In genomic region chr14:61344590-61344989, GRCm38 (mm10) we compare ENCODE assay signal across 28 mouse cellular contexts. TPM values are rescaled to one million over a fixed set of nuclear protein-coding genes. Genes with fewer than 3 reads are reported as not detected.
DNase-seq lines count a peak whose midpoint lies in the region; ATAC-seq and TF ChIP-seq lines count a peak whose summit lies in the region.
"Had no signal": no experiment of that assay in that cellular context is flagged by ENCODE, and none has a peak within 500 bp of the region (broad histone marks: within the 10 kb centered on the region; RNA-seq: fewer than 3 reads in every experiment).

No protein-coding gene starts in this region.

- H3K36me3 ChIP-seq in stomach, embryonic 14.5 days (ENCODE audit: control insufficient read depth, insufficient read depth, low read length) = no peaks in the 10 kb centered on the region
- H3K36me3 ChIP-seq: embryonic facial prominence, embryonic 12.5 days; forebrain, embryonic 15.5 days; heart, embryonic 12.5 days; hindbrain, embryonic 10.5 days; hindbrain, embryonic 15.5 days; limb, embryonic 13.5 days; lung, embryonic 15.5 days; midbrain, embryonic 10.5 days had no signal

- TF ChIP-seq CTCF in cerebellum, adult 2 months (IDR thresholded peaks at IDR 0.05; ENCODE audit: borderline replicate concordance, insufficient read depth, low read depth, low read length) = no peak

- H3K9ac ChIP-seq in stomach, embryonic 14.5 days (replicated peaks; ENCODE audit: low read depth, low read length) = no peak overlapping the region
- H3K9ac ChIP-seq: embryonic facial prominence, embryonic 12.5 days; forebrain, embryonic 15.5 days; heart, embryonic 12.5 days; hindbrain, embryonic 15.5 days; limb, embryonic 13.5 days; lung, embryonic 15.5 days had no signal

- no peak overlapping the region for H3K4me3 ChIP-seq in stomach, embryonic 14.5 days (ENCODE audit: low read depth, low read length)
- no peak overlapping the region for H3K4me3 ChIP-seq in cerebellum, adult 2 months (replicated peaks; ENCODE audit: insufficient read depth, low read depth, low read length)
- H3K4me3 ChIP-seq: embryonic facial prominence, embryonic 12.5 days; forebrain, embryonic 15.5 days; heart, embryonic 12.5 days; hindbrain, embryonic 10.5 days; hindbrain, embryonic 15.5 days; limb, embryonic 13.5 days; lung, embryonic 15.5 days; midbrain, embryonic 10.5 days had no signal

- H3K4me1 ChIP-seq in stomach, embryonic 14.5 days (ENCODE audit: control insufficient read depth, insufficient read depth, low read length) = no peaks in the 10 kb centered on the region
- H3K4me1 ChIP-seq in cerebellum, adult 2 months (ENCODE audit: control insufficient read depth, insufficient read depth, low read length) = no peaks in the 10 kb centered on the region
- H3K4me1 ChIP-seq: embryonic facial prominence, embryonic 12.5 days; forebrain, embryonic 15.5 days; hindbrain, embryonic 15.5 days; limb, embryonic 13.5 days; lung, embryonic 15.5 days; midbrain, embryonic 10.5 days had no signal

- DNase-seq in ovary, postnatal 36 days (ENCODE audit: low spot score) = peak; percentile 23
- DNase-seq in ovary, postnatal 14 days (ENCODE audit: low spot score) = no peak
- DNase-seq in adrenal gland, adult 8-10 months = peak; percentile 45
- no peak for DNase-seq in cerebellum, adult 11-12 months
- no peak for DNase-seq in Muller cell, postnatal 12 days (ENCODE audit: inconsistent ontology term)
- DNase-seq in cerebellum, adult 2 months = no peak
- DNase-seq: B cell, adult 2 months; cerebellum, adult 9-10 months; embryo, embryonic 11 days; gastrocnemius, postnatal 25 days; heart, adult 18-20 months; kidney, adult 11 months; kidney, postnatal 25 days; thymus, adult 2 months; thymus, postnatal 36 days had no signal

- ATAC-seq in stomach, embryonic 14.5 days (ENCODE audit: insufficient number of reproducible peaks, insufficient read depth, low FRiP score, low read depth) = peak; percentile 46; the same call in 1 of the 2 replicates
- ATAC-seq: forebrain, embryonic 15.5 days; inflammation-experienced regulatory T-cells, adult 6 months; midbrain, embryonic 16.5 days had no signal

- no peak for TF ChIP-seq POLR2A in cerebellum, adult 2 months (IDR thresholded peaks at IDR 0.05; ENCODE audit: borderline replicate concordance, insufficient read depth, low read length)

- no peaks in the 10 kb centered on the region for H3K27me3 ChIP-seq in stomach, embryonic 14.5 days (ENCODE audit: control insufficient read depth, insufficient read depth, low read length)
- H3K27me3 ChIP-seq in cerebellum, adult 2 months (ENCODE audit: control insufficient read depth, insufficient read depth, low read length) = no peaks in the 10 kb centered on the region
- H3K27me3 ChIP-seq: embryonic facial prominence, embryonic 12.5 days; forebrain, embryonic 15.5 days; heart, embryonic 12.5 days; hindbrain, embryonic 15.5 days; limb, embryonic 13.5 days; lung, embryonic 15.5 days had no signal

- no peak overlapping the region for H3K27ac ChIP-seq in stomach, embryonic 14.5 days (ENCODE audit: low read length)
- H3K27ac ChIP-seq in cerebellum, adult 2 months (ENCODE audit: insufficient read depth, low read length) = no peak overlapping the region
- H3K27ac ChIP-seq: embryonic facial prominence, embryonic 12.5 days; forebrain, embryonic 15.5 days; hindbrain, embryonic 10.5 days; hindbrain, embryonic 15.5 days; limb, embryonic 13.5 days; lung, embryonic 15.5 days; midbrain, embryonic 10.5 days had no signal

- H3K9me3 ChIP-seq in stomach, embryonic 14.5 days (ENCODE audit: control insufficient read depth, low read depth, low read length) = no peaks in the 10 kb centered on the region
- H3K9me3 ChIP-seq: embryonic facial prominence, embryonic 12.5 days; forebrain, embryonic 15.5 days; heart, embryonic 12.5 days; hindbrain, embryonic 10.5 days; hindbrain, embryonic 15.5 days; limb, embryonic 13.5 days; lung, embryonic 15.5 days; midbrain, embryonic 10.5 days had no signal

- H3K4me2 ChIP-seq in stomach, embryonic 14.5 days (replicated peaks; ENCODE audit: low read depth, low read length) = no peak overlapping the region
- H3K4me2 ChIP-seq: embryonic facial prominence, embryonic 12.5 days; forebrain, embryonic 15.5 days; heart, embryonic 12.5 days; hindbrain, embryonic 15.5 days; limb, embryonic 13.5 days; liver, embryonic 11.5 days; lung, embryonic 15.5 days had no signal

- 61% methylated on average over 5 of the region's 5 CpGs for WGBS in stomach, embryonic 14.5 days
- 84% methylated on average over 5 of the region's 5 CpGs for WGBS in cerebellum, adult 2 months

RNA-seq across cellular contexts. Expression of gene Ebpl, which starts 15.6 kb away (rescaled TPM):
- 1 to 10 TPM; 5.2 to 6.9 (median 6.1) TPM for total RNA-seq in adrenal gland, adult 8-10 months (2022)
- 9.2 and 10.1 TPM in 2 replicates for polyA plus RNA-seq in stomach, embryonic 14.5 days (2014; fragmentation: Nextera tagmentation; extraction: Ambion mirVana)
- 5.1 and 5.5 TPM in 2 replicates for polyA plus RNA-seq in cerebellum, adult 2 months (2012; rRNA removed)

RNA-seq across cellular contexts. Expression of gene Arl11, which starts 35.0 kb away (rescaled TPM):
- 1 to 10 TPM; 1.6 to 4.0 (median 2.9) TPM for total RNA-seq in adrenal gland, adult 8-10 months (2022)
- polyA plus RNA-seq in stomach, embryonic 14.5 days (2014; fragmentation: Nextera tagmentation; extraction: Ambion mirVana) = 0.90 and 1.5 TPM in 2 replicates
- polyA plus RNA-seq in cerebellum, adult 2 months (2012; rRNA removed) = 0.74 and 0.75 TPM in 2 replicates
- total RNA-seq: ES-E14 had no signal

Comparison
In these comparisons a context has a peak if more than half of its experiments do, and no peak if none do; other contexts are left out.
1. DNase-seq: peak in ovary, postnatal 36 days (single experiment) and adrenal gland, adult 8-10 months (single experiment); none in ovary, postnatal 14 days (single experiment), cerebellum, adult 11-12 months (single experiment), Muller cell, postnatal 12 days (single experiment) and cerebellum, adult 2 months (0 of 2).